Mouse (Mus musculus) G1E (cell line): ENCODE data around the gene Fam198a. TPM values are rescaled to one million over a fixed set of nuclear protein-coding genes. Genes with fewer than 3 reads are reported as not detected.

ENCODE experiments used
- ATAC-seq: 2 replicates; pipeline ENCODE4 v1.8.0; 2016; ENCODE audit warnings: mild to moderate bottlenecking; ENCODE audit not compliant: insufficient number of reproducible peaks, poor library complexity, low FRiP score, severe bottlenecking; ENCODE audit errors: extremely low read depth
- DNase-seq: peaks from one replicate; pipeline ENCODE4 v3.0.0; 2012; ENCODE audit warnings: low spot score
- H3K27me3 ChIP-seq: 2 replicates; pipeline ENCODE4 v1.6.1; 2012; ENCODE audit warnings: mild to moderate bottlenecking, low read length, inconsistent platforms; ENCODE audit not compliant: insufficient read depth
- H3K36me3 ChIP-seq: replicated peaks from 2 replicates; pipeline ENCODE3; 2012; ENCODE audit warnings: mild to moderate bottlenecking, inconsistent platforms
- H3K4me1 ChIP-seq: 2 replicates; pipeline ENCODE4 v1.6.1; 2012; ENCODE audit warnings: low read depth, low read length, inconsistent platforms, mixed read lengths; ENCODE audit not compliant: insufficient read depth
- H3K4me3 ChIP-seq: 2 replicates; pipeline ENCODE4 v1.5.1; 2012; ENCODE audit warnings: low read depth, mild to moderate bottlenecking, inconsistent platforms, low read length, moderate library complexity, mixed read lengths
- H3K9me3 ChIP-seq: replicated peaks from 2 replicates; pipeline ENCODE4 v1.6.1; 2012; ENCODE audit warnings: inconsistent platforms
- CTCF ChIP-seq: IDR thresholded peaks from 2 replicates; pipeline ENCODE4 v1.5.1; 2012; ENCODE audit warnings: low read depth, low read length, inconsistent platforms, mixed read lengths
- GATA1 ChIP-seq: IDR thresholded peaks from 2 replicates; pipeline ENCODE4 v1.6.1; 2012; ENCODE audit warnings: borderline replicate concordance, low read length, inconsistent platforms, mixed read lengths
- GATA2 ChIP-seq: IDR thresholded peaks from 2 replicates; pipeline ENCODE4 v1.6.1; 2012; ENCODE audit warnings: low read depth, low read length, inconsistent platforms, borderline replicate concordance
- POLR2AphosphoS5 ChIP-seq: IDR thresholded peaks from 2 replicates; pipeline ENCODE4 v1.6.1; 2012; ENCODE audit warnings: low read depth, low read length, inconsistent platforms; ENCODE audit not compliant: insufficient replicate concordance
- TAL1 ChIP-seq: conservative IDR thresholded peaks from 2 replicates; pipeline ENCODE4 v1.6.1; 2012; ENCODE audit warnings: low read depth, low read length, inconsistent platforms, mixed read lengths
- polyA plus RNA-seq: library from polyadenylated mRNA; stranded (reverse); fragments of >175 nt; gene quantifications from 2 replicates; pipeline ENCODE4 v1.2.3, GENCODE M21; 2012
- total RNA-seq, 2 experiments: library from RNA; stranded (forward) in 1 of 2; stranded (reverse) in 1 of 2; fragments of 200-1000 nt in 1 of 2; fragments of >200 nt in 1 of 2; fragmentation: Nextera tagmentation in 1 of 2; gene quantifications; 2 replicates each; pipeline ENCODE4 v1.2.3; 2014 to 2017

Fam198a gene
- total and polyA plus RNA-seq, 3 experiments: not detected

- DNase-seq (no peak), ATAC-seq (no peak)
- peaks cover 9% of the 10 kb centered on the region for H3K27me3 ChIP-seq
- H3K4me3 ChIP-seq: no peak overlapping the region
- no peaks in the 10 kb centered on the region for H3K4me1 ChIP-seq
- no peaks in the 10 kb centered on the region for H3K9me3 ChIP-seq
- no peaks in the 10 kb centered on the region for H3K36me3 ChIP-seq
- TF ChIP-seq POLR2AphosphoS5 (no peak), TAL1 (no peak), GATA2 (no peak)
These were observed 22.4 kb downstream of the Fam198a start for GRCm38 (mm10) chr9:121973207-121973606.

GRCm38 (mm10) chr9:121974141-121974986 is 23.6 kb downstream of the Fam198a start:
- no peak overlapping the region for H3K4me3 ChIP-seq
- DNase-seq (no peak), ATAC-seq (no peak)
- H3K9me3 ChIP-seq: no peaks in the 10 kb centered on the region
- no peaks in the 10 kb centered on the region for H3K4me1 ChIP-seq
- peaks cover 13% of the 10 kb centered on the region for H3K27me3 ChIP-seq
- H3K36me3 ChIP-seq: no peaks in the 10 kb centered on the region
- TF ChIP-seq TAL1 (no peak), GATA2 (no peak), GATA1 (no peak), POLR2AphosphoS5 (no peak), CTCF (no peak)

- DNase-seq (no peak), ATAC-seq (no peak)
- no peaks in the 10 kb centered on the region for H3K9me3 ChIP-seq
- H3K4me1 ChIP-seq: no peaks in the 10 kb centered on the region
- H3K36me3 ChIP-seq: no peaks in the 10 kb centered on the region
- TF ChIP-seq TAL1 (no peak), CTCF (no peak), POLR2AphosphoS5 (no peak), GATA2 (no peak), GATA1 (no peak)
- no peak overlapping the region for H3K4me3 ChIP-seq
- peaks cover 13% of the 10 kb centered on the region for H3K27me3 ChIP-seq
These were observed 24.5 kb downstream of the Fam198a start for GRCm38 (mm10) chr9:121975321-121975720.

- Histone ChIP-seq H3K27me3 (peaks cover 17% of the 10 kb centered on the region), H3K36me3 (no peaks in the 10 kb centered on the region), H3K4me3 (no peak overlapping the region), H3K4me1 (no peaks in the 10 kb centered on the region), H3K9me3 (no peaks in the 10 kb centered on the region)
- no peak for ATAC-seq
- no peak for DNase-seq
- TF ChIP-seq GATA1: no peak
- no peak for TF ChIP-seq CTCF
- no peak for TF ChIP-seq GATA2
- TF ChIP-seq TAL1: no peak
- no peak for TF ChIP-seq POLR2AphosphoS5
These were observed 30.3 kb downstream of the Fam198a start for GRCm38 (mm10) chr9:121981046-121981445.

- no peak for ATAC-seq
- Histone ChIP-seq H3K36me3 (no peaks in the 10 kb centered on the region), H3K27me3 (peaks cover 12% of the 10 kb centered on the region), H3K9me3 (no peaks in the 10 kb centered on the region), H3K4me1 (no peaks in the 10 kb centered on the region), H3K4me3 (no peak overlapping the region)
- no peak for TF ChIP-seq TAL1
- no peak for TF ChIP-seq POLR2AphosphoS5
- TF ChIP-seq GATA2: no peak
- no peak for DNase-seq
These were observed 30.8 kb downstream of the Fam198a start for GRCm38 (mm10) chr9:121981466-121982105.

GRCm38 (mm10) chr9:121982214-121982613 is 31.4 kb downstream of the Fam198a start:
- no peak overlapping the region for H3K4me3 ChIP-seq
- ATAC-seq (no peak), DNase-seq (no peak)
- H3K36me3 ChIP-seq: no peaks in the 10 kb centered on the region
- peaks cover 12% of the 10 kb centered on the region for H3K27me3 ChIP-seq
- H3K9me3 ChIP-seq: no peaks in the 10 kb centered on the region
- TF ChIP-seq CTCF (no peak), GATA2 (no peak), POLR2AphosphoS5 (no peak), GATA1 (no peak), TAL1 (no peak)
- no peaks in the 10 kb centered on the region for H3K4me1 ChIP-seq
